Mouse (Mus musculus): Measurements from ENCODE around the gene Angel2.
A peak's percentile ranks its signal among the peaks of the same experiment; 100 is the strongest.
"Not testable (repeated sequence)": the region's sequence is repeated elsewhere in the genome, so short reads cannot be mapped to it uniquely, and the experiment has no call there.

The Angel2 gene

DNA sequence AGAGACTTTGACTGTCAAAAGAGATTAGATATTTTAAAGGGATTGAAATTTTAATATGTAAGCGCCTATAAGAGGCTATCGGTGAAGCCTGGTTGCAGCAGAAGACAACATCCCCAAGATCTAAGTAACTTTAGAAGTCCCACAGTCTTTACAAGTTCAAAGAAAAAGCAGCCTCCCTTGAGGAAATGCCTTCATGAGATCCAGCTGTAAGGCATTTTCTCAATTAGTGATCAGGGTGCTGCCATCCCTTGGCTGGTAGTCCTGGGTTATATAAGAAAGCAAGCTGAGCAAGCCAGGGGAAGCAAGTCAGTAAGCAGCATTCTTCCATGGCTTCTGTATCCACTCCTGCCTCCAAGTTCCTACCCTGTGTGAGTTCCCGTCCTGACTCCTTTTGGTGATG is at the start of gene Angel2:
TSS of gene Angel2 (plus strand) at position 301 of the 400 bp plus-strand sequence.
- DNase-seq (ENCODE audit: low read depth): not testable (repeated sequence)

DNA sequence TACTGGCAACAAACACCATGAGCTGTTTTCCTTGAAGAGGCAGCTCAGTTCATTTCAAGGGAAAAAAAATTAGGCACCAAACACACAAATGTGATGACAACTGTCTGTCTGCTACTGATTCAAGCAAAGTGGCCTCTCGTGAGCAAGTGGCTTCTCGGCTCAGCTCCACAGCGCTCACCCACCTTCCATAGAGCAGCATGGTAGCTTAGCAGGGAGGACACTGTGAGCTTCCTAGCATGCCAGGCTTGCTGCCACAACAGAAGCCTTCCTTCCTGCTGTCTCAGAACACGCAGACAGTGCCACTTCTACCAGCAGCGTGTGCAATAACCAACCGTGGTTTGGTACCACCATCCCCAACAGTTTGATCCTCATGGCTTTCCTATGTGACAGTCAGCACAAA is 49.2 kb upstream of the Angel2 start:
- no peak for DNase-seq (ENCODE audit: low read depth)

DNA sequence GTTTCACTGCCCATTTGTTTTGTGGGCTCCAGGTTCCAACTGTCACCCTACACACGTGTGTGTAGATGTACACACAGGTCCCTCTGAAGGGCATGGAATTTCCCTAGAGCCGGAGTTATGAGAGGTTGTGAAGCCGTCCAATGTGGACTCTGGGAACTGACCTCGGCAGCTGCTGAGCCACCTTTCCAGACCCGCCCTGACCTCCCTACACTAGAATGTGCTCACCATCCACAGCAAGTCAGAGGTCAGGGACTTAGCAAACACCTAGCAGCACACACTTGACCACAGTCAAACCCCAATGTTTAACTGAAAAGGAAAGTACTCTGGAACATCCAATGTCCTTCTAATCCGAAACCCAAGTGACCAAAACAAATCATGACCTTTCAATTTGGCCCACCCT is 44.3 kb upstream of the Angel2 start:
- DNase-seq (ENCODE audit: low read depth): no peak

DNA sequence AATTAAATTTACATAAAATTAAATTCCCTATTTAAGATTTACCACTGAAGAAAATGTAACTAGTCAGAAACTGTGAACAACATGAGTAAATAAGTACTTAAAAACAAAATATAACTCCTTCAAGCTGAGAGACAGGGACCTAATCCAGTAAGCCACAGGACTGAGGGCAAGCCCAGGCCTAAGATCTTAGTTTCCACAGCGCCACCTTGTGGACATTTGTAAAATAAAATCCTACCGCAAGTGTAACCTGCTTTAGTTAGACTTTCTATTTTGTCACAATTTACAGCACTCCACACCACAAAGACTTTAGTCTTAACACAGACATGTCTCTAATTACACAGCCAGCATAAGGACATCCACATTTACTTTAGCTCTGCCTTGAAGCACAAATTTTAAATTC is 43.5 kb upstream of the Angel2 start:
- DNase-seq (ENCODE audit: low read depth): peak; percentile 65

DNA sequence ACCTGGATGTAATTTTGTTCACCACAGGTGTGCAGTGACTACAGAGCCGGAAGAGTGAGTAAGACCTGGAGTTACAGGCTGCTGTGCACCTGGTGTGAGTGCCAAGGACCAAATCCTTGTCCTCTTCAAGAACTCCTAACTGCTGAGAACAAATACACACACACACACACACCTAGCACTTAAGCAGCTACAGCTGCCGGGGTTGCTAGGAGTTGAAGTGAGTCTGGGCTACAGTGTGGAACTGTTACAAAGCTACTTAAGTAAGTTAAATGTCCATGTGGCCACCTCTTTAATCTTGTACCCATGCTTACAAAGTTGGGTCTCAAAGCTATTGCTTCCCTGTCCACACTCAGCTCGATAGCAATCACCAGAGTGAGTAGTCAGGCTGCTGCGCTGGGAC is 38.9 kb upstream of the Angel2 start:
- no peak for DNase-seq (ENCODE audit: low read depth)

DNA sequence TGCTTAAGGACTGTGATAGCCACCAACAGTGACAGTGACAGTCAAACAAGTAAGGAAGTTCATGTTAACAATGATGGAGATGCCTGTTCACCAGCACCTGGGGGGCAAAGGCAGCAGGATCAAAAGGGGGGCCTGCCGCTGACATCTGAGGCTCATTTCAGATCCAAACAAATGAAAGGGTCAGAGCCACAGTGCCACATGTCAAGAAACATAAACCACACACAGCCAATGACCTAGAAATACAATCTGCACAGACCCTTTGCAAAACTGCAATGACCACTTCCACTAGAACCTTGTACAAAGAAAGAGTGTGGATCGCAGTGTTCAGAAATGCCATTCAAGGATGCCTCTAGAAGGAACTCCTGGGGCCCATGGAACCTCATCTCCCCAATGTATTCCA is 36.9 kb upstream of the Angel2 start:
- no peak for DNase-seq (ENCODE audit: low read depth)

DNA sequence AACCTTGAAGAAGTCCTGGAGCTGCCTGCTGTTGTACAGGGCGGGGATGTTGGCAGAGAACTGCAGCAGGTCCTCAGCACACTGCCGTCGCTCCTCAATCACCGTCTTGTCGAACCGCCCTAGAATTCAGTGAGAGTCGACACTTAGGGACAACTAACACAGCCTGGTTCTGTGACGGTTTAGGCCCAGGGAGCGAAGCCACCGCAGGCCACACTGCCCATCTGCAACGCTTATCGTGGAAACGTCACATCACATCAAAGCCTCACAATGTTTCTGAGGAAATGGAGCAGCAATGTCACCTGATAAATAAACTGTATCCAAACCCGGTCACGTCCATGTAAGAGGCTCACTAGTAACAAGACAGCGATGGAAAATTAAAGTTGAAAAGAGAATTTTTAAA is 36.3 kb upstream of the Angel2 start:
- DNase-seq (ENCODE audit: low read depth): no peak

DNA sequence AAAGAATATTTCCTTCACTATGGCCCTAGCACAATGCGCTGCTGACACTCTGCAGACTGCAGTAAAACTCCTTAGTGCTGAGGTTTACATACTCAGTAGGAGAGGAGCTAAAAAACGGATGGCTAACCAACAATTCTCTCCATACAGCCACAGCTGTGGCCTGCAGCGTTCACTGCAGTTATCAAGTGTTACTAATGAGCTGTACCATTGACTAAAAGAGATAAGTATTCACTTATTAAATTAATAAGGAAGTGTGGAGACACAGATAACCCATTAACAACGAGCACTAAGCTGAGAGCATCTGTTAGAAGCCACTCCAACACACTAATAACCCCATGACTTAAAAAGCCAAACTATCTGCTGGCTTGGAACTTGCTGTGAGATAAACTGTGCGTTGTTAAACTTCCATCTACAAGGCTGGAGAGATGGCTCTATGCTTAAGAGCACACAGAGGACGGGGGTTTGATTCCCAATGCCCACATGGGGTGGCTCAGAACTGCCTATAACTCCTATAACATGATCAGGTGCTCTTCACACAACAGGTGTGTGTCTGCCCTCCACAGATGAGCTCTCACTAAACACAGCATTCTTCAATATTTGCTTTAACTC is 31.2 kb upstream of the Angel2 start:
- no peak for DNase-seq (ENCODE audit: low read depth)

DNA sequence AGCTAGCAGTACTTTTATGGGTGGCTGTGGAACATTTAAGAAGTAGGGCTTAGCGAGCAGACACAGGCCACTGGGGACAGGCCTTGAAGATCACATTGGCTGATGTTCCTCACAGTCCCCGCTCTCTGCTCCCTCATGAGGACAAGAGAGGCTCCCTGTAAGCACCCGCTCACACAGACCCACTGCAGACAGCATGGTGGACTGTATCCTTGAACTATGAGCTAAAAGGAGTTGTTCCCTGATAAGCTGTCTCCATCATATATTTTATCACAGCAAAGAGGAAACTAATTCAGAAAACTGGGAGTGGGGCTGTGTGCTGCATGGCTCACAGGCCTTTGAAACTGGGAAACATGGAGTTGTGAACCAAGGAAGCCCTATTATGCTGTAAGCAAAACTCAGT is 26.7 kb upstream of the Angel2 start:
- DNase-seq (ENCODE audit: low read depth): no peak

DNA sequence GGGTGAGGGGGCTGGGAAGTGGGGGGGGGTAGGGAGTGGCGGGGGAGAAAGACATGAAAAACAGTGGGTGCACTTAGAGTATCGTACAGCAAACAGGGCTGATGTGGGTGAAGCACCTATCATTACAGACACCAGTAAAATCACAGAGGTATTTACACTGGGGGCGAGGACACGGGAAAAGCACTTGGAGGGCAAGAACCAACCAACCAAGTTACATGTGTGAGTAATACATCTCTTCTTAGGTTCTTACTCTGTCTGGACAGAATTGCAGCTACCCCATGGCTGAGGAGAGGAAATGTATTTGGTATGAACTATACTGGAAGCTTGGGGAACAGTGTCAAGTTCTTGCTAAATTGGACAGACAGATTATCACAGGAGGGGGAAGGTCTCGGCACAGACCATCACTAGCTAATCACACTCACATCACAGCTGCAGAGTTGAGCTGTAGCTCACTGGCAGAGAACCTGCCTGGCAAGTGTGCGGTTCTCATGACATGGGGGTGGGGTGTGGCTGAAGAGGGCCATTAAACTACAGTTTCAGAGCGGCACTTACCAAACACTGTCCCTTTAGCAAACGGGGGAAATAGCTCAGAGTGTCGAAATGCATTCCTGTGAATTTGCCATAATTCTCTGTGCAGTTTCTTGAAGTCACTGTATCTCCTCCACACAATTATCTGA is 25.9 kb upstream of the Angel2 start:
- DNase-seq (ENCODE audit: low read depth): no peak

DNA sequence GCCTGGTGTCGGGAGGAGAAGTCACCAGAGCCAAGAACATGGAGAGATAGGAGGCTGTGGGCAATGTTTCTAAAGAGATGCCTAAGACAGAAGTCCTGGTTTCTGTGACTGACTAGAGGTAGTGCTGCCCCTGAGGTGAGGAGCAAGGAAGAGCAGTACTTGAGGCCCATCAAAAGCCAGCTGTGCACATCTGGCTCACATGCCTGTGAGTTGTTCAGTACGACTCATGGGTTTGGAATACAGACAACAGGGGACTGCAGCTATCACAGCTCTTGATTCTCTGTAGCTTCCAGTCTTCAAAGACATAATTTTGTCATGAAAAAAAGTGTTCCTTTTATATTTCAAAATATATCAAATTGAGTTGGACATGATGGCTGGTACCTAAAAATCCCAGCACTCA is 23.8 kb upstream of the Angel2 start:
- no peak for DNase-seq (ENCODE audit: low read depth)

DNA sequence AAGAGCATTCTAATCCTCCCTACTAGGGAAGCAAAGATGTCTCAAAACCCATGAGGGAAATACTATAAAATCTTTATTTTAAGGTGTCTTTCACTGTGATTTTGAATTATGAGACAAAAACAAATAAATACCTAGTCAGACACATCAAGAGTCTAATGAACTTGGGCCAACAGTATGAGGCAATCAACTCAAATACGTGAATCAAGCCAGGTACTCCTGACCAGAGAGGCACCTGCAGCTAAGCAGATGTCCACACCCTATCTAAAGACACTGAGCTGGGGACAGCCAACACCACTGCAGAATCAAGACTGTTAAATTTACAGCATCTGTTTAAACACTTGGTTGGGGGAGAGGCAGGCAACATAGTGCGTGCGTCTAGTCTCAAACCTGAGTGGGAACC is 20.8 kb upstream of the Angel2 start:
- no peak for DNase-seq (ENCODE audit: low read depth)

DNA sequence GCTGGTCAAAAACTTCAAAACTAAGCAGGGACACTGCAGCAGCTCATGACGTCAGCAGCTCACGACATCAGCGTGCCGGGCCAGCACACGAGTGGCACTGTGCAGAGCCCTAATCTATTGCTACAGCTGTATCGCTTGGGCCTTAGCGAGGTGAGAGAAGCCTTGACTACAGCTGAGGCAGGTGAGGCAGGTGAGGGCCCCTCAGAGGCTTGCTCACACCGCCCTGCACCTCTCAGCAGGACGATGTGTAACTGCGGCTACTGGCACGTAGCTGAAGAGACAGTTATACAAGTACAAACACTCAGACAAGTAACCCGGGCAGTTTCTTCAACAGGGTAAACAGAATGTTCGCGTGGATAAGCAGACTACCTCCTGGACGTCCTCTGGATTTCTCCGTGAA is 20.2 kb upstream of the Angel2 start:
- no peak for DNase-seq (ENCODE audit: low read depth)

DNA sequence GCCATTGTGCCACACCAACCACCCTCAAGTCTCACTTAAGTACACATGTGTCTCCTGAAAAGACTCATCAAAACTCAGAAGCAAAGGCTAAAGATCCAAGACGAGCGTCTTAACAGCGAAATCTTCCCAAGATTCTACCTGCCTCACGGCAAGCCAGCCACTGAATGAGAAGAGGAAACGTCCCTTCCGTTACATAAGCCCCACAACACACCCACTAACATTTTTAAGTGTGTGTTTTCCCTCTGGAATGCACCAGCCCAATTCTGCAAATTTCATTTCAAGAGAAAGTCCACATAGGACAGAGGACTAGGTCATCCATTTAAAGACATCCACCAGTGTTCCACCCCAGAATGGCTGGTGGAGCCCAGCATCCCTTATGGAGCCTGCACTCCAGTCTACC is 14.1 kb upstream of the Angel2 start:
- DNase-seq (ENCODE audit: low read depth): no peak

DNA sequence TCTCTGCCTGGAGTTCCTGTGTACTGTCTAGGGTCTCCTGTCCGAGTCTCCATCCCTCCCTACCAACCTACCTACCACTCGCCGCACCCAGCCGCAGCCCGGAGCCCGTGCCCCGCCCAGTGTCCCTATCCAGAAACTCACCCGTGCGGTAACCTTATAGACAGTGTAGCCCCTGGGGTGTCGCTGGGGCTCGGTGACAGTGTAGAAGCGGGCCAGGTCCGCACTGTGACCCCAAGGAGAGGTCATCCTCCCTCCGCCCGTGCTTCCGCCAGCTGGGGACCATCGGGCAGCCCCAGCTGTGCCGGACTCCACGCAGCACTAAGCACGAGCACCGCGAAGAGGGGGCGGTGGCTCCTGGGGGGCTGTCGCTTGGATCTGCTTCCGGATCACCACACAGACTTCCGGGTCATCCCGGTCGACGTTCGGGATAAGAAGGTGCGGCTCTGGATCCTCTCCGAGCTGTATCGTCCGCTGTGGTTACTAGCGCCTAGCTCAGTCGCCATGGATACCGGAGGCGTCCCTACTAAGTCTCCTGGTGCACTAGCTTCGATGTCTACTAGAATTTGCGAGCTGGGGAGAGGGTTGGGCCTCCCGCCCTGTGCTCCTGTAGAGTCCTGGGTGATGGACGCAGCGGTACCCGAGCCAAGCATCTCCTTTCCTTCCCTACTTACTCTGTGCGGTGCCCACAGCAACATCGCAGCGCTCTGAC is 13.3 kb upstream of the Angel2 start, which contains the start of gene Rps6kc1:
TSS of gene Rps6kc1 (minus strand) at position 356 of the 709 bp plus-strand sequence.
- peak; percentile 56 for DNase-seq (ENCODE audit: low read depth)

DNA sequence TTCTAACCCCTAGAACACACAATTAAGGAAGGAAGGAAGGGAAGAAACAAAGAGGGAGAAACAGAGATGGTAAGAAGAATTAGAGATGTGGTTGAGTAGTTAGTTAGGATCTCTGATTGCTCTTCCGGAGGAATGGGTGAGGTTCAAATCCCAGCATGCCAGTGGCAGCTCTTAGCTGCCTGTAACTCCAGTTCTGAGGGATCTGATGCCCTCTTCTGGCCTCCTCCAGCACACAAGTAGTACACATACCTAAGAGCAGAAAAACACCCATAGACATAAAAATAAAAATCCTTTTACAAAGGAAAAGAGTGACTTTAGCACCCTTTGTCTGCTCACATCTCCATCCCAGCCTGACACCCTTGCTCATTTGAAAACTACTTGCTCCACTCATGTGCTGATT is 12.3 kb upstream of the Angel2 start:
- no peak for DNase-seq (ENCODE audit: low read depth)

DNA sequence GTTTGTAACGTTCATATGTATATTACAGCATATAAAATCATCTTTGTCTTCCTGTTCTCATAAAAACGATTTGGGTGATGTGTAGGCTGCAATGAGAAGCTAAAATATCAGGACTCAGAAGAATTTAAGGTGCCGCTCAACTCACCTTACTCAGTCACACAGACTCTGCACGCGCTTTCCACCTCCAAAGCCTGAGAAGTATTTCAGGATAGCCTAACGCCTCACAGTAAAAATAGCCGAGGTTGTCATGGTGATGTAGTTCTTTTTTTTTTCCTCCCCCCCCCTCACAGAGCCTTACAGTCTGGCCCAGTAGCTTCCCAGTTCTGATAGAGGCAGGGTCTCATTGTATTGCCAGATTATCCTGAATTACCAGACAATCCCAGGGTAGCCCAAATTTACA is 6.0 kb upstream of the Angel2 start:
- DNase-seq (ENCODE audit: low read depth): no peak

DNA sequence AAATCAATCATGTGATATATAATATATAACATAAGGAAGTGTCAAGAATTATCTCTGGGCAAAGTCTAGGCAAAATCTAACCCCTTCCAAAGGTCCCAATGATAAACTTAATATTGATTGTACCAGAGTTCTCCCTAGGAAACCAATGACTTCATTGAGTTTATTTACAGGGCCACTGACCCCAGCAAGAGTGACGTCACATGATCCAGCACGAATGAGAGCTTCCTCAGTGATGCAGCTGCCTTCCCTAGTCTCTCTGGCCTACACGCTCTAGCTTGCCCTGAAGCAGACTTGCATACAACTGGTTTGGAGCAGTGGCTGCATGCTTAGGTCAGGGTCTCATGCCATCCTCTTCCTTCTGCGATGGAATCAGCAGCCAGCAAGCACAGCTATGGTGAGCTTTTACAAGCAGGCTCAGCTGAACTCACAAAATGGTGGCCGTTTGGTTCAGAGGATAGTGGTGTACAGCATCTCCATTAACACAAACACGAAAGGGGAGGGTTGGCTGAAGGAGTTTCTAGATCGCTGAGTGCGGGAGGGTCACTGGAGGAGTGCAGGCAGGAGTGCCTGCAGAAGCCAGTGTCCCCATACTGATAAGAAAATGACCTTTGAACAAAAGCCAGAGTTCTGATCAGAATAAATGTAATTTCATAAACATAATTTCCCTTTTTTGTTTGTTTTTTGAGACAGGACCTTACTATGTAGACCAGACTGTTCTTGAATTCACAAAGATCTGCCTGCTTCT is 5.0 kb upstream of the Angel2 start:
- no peak for DNase-seq (ENCODE audit: low read depth)

DNA sequence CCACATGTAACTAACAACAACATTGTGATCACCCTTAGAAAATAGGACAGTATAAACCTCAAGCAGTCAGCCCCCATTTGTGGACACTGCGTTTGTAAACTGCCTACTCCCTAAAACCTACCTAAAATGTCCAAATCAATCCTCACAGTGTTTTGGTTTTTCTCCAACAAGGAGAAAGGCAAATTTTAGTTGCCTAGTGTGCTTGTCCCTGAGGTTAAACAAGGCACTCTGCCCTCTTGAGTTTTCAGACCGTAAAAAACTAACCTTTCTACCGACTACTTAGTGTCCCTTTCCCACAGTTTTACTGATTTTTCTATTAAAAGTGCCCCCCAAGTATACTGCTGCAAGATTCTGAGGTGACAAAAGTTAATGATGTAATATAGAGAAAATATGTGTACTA is 2.4 kb downstream of the Angel2 start:
- DNase-seq (ENCODE audit: low read depth): no peak

DNA sequence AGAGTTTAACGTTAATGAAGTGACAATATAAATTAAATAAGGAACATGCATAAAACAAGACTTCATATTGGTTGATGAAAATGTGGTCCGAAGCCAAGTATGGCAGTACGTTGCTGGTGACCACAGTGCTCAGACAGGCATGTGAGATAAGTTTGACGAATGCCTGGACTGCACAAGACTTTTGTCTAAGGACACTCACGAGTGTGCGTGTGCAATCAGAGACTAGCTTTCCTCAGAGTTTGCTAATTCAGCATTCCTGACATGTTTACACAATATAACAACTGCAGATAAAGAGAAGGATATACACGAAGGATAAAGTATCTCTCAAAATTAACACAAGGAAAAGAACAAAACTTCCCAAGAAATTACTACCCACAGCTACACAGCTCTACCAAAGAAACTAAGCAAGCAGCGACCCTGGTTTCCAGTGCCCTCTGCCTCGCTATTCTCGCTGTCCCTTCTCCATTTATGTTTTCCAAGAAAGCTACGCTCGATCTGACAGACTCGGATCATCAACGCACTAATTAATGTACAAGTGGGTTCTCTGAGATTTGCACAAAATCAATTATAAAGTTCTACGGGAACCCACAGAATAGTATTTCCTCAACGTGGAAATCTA is 2.9 kb downstream of the Angel2 start:
- no peak for DNase-seq (ENCODE audit: low read depth)

DNA sequence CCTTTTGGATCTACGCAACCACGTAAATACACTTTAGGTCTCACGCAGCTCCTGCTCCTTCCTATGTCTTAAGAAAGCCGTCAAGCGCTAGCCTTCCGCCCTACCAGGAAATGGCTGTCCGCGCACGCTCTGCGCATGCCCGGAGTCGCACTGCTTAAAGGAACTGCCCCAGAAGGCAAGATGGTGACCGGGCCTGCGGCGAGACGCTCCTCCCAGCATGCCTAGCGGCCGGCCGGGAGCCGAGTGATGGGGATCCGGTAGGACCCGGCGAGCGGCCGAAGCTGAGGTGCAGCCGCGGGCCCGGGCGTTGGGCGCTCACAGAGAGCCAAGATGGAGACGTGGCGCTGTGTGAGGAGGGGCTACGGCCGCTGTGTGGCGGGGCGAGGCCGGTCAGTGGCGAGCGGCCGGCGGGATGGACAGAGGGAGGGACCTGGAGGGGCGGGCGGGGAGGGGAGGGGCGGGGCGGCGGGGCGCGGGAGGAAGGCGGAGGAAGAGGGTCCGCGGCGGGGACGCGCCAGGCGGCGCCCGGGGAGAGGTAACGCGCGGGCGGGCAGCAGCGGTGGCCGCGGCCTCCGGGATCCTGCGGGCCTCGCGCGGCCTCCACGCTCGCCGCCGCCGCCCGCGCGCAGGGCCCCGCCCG is 3.6 kb downstream of the Angel2 start:
- DNase-seq (ENCODE audit: low read depth): peak; percentile 98

Data from c-Kit-positive CD71-negative TER-119-negative erythroid progenitor cells, embryonic 14.5 days (primary cell).